Comparison of ENCODE assay signal across 8 mouse cellular contexts in genomic region chr5:111891261-111891693, GRCm38 (mm10).
DNase-seq lines count a peak whose midpoint lies in the region; ATAC-seq and TF ChIP-seq lines count a peak whose summit lies in the region.

No protein-coding gene starts in this region.

- peak overlapping the region; percentile 12 for H3ac ChIP-seq in C2C12 (ENCODE audit: control insufficient read depth, insufficient read length, low read depth)

- H3K4me1 ChIP-seq in embryonic facial prominence, embryonic 11.5 days (ENCODE audit: control insufficient read depth, insufficient read depth, low read length): peaks cover 19% of the 10 kb centered on the region
- peaks cover 17% of the 10 kb centered on the region for H3K4me1 ChIP-seq in heart, embryonic 11.5 days (ENCODE audit: control insufficient read depth, insufficient read depth, low read length)
- peaks cover 5% of the 10 kb centered on the region; the same call in 1 of the 2 replicates for H3K4me1 ChIP-seq in liver, embryonic 13.5 days (replicated peaks)

- TF ChIP-seq CTCF in C2C12 (IDR thresholded peaks at IDR 0.05; ENCODE audit: control insufficient read depth, insufficient read depth, insufficient read length): no peak

- WGBS in embryonic facial prominence, embryonic 11.5 days: 33% methylated on average over 8 of the region's 8 CpGs
- WGBS in heart, embryonic 11.5 days (ENCODE audit: insufficient replicate concordance): 59% methylated on average over 8 of the region's 8 CpGs
- WGBS in liver, embryonic 13.5 days (ENCODE audit: insufficient replicate concordance): 52% methylated on average over 8 of the region's 8 CpGs

- H3K79me3 ChIP-seq in C2C12 (ENCODE audit: low read depth): no peaks in the 10 kb centered on the region

- no peaks in the 10 kb centered on the region for H3K79me2 ChIP-seq in C2C12 (ENCODE audit: control insufficient read depth, insufficient read depth)

- peaks cover 4% of the 10 kb centered on the region for H3K36me3 ChIP-seq in C2C12 (ENCODE audit: control insufficient read depth, insufficient read depth)
- H3K36me3 ChIP-seq in embryonic facial prominence, embryonic 11.5 days (replicated peaks; ENCODE audit: control insufficient read depth, insufficient read depth, low read depth, low read length): no peaks in the 10 kb centered on the region
- no peaks in the 10 kb centered on the region for H3K36me3 ChIP-seq in heart, embryonic 11.5 days (ENCODE audit: control insufficient read depth, insufficient read depth, low read length)
- H3K36me3 ChIP-seq in liver, embryonic 13.5 days: no peaks in the 10 kb centered on the region

- H3K9me3 ChIP-seq in embryonic facial prominence, embryonic 11.5 days (replicated peaks; ENCODE audit: control insufficient read depth, low read length): no peaks in the 10 kb centered on the region
- H3K9me3 ChIP-seq in heart, embryonic 11.5 days (replicated peaks; ENCODE audit: control insufficient read depth, low read length): no peaks in the 10 kb centered on the region
- no peaks in the 10 kb centered on the region for H3K9me3 ChIP-seq in liver, embryonic 13.5 days (replicated peaks)

- no peaks in the 10 kb centered on the region for H3K27me3 ChIP-seq in C2C12 (ENCODE audit: control insufficient read depth, insufficient read depth, insufficient read length)
- H3K27me3 ChIP-seq in embryonic facial prominence, embryonic 11.5 days (ENCODE audit: control insufficient read depth, insufficient read depth, low read length): no peaks in the 10 kb centered on the region
- H3K27me3 ChIP-seq in heart, embryonic 11.5 days (ENCODE audit: control insufficient read depth, insufficient read depth, low read length): peaks cover 4% of the 10 kb centered on the region; the same call in 1 of the 2 replicates
- H3K27me3 ChIP-seq in liver, embryonic 13.5 days: no peaks in the 10 kb centered on the region

- peak overlapping the region; percentile 47 for H3K9ac ChIP-seq in embryonic facial prominence, embryonic 11.5 days (replicated peaks; ENCODE audit: low read length)
- no peak overlapping the region for H3K9ac ChIP-seq in heart, embryonic 11.5 days (ENCODE audit: low read depth, low read length)
- H3K9ac ChIP-seq in liver, embryonic 13.5 days: no peak overlapping the region

- peak; percentile 66 for DNase-seq in embryonic facial prominence, embryonic 11.5 days (ENCODE audit: low spot score)
- DNase-seq in liver, embryonic 13.5 days: no peak
- DNase-seq in left cerebral cortex, adult 8-10 months (ENCODE audit: low spot score in 2 of 2): no peak
- no peak for DNase-seq in cerebellum, adult 9-11 months
- no peak for DNase-seq in spleen, postnatal 4 days (ENCODE audit: low spot score in 2 of 2)
- no peak for DNase-seq in adrenal gland, postnatal 4 days (ENCODE audit: low spot score in 2 of 2)

- peak overlapping the region; percentile 90 for H3K27ac ChIP-seq in embryonic facial prominence, embryonic 11.5 days (replicated peaks; ENCODE audit: low read depth, low read length)
- H3K27ac ChIP-seq in heart, embryonic 11.5 days (ENCODE audit: low read depth, low read length): peak overlapping the region; percentile 68
- H3K27ac ChIP-seq in liver, embryonic 13.5 days: peak overlapping the region; percentile 62

- H3K4me3 ChIP-seq in C2C12 (ENCODE audit: insufficient read depth, poor library complexity, severe bottlenecking): no peak overlapping the region
- no peak overlapping the region for H3K4me3 ChIP-seq in embryonic facial prominence, embryonic 11.5 days (ENCODE audit: low read depth, low read length)
- no peak overlapping the region for H3K4me3 ChIP-seq in heart, embryonic 11.5 days (ENCODE audit: low read depth, low read length)
- H3K4me3 ChIP-seq in liver, embryonic 13.5 days (replicated peaks): no peak overlapping the region

- no peak overlapping the region for H3K4me2 ChIP-seq in embryonic facial prominence, embryonic 11.5 days (ENCODE audit: low read depth, low read length)
- H3K4me2 ChIP-seq in heart, embryonic 11.5 days: no peak overlapping the region
- no peak overlapping the region for H3K4me2 ChIP-seq in liver, embryonic 13.5 days

- ATAC-seq in embryonic facial prominence, embryonic 11.5 days (replicated peaks; ENCODE audit: insufficient number of reproducible peaks, low FRiP score, low TSS enrichment, low read depth): peak; percentile 26; the same call in 1 of the 2 replicates
- ATAC-seq in heart, embryonic 11.5 days (replicated peaks; ENCODE audit: insufficient number of reproducible peaks, low FRiP score, low TSS enrichment): no peak
- ATAC-seq in liver, embryonic 13.5 days (ENCODE audit: low read depth): no peak

TF ChIP-seq in C2C12, 6 proteins besides CTCF, POLR2A, EP300 and RAD21:
- TF ChIP-seq USF1 (IDR thresholded peaks at IDR 0.05; ENCODE audit: low read depth): peak; percentile 79
- TF ChIP-seq MYOD1 (IDR thresholded peaks at IDR 0.05; ENCODE audit: control insufficient read depth, insufficient read length, low read depth): peak; percentile 74
- peak; percentile 13 for TF ChIP-seq FOSL1 (IDR thresholded peaks at IDR 0.05; ENCODE audit: insufficient read depth, low read length, poor library complexity, severe bottlenecking)
- TF ChIP-seq MYOG (IDR thresholded peaks at IDR 0.05; ENCODE audit: control insufficient read depth, extremely low read depth, insufficient read length): no peak
- peak; percentile 94 for TF ChIP-seq MAX (IDR thresholded peaks at IDR 0.05)
- peak; percentile 13 for TF ChIP-seq CEBPB (IDR thresholded peaks at IDR 0.05; ENCODE audit: low read depth)
